Mouse (Mus musculus): Measurements from ENCODE around the gene Ccdc61.

GRCm38 (mm10) chr7:18872014-18872802 is 38.0 kb downstream of the Ccdc61 start:
- TF ChIP-seq CTCF (conservative IDR thresholded peaks at IDR 0.05; ENCODE audit: insufficient read depth, insufficient read length, low read depth, low read length) (no peak), POLR2A (IDR thresholded peaks at IDR 0.05; ENCODE audit: low read depth, low read length) (no peak)
